Mouse (Mus musculus) urinary bladder, postnatal 36 days (tissue): ENCODE results near the gene Ptpn23.
"Not testable (repeated sequence)": the region's sequence is repeated elsewhere in the genome, so short reads cannot be mapped to it uniquely, and the experiment has no call there.

Source experiments
- DNase-seq, 2 experiments: peaks; one replicate each; pipeline ENCODE4 v3.0.0; 2022; ENCODE audit warnings: low spot score in 2 of 2, mixed read lengths in 1 of 2

Ptpn23 gene

DNA sequence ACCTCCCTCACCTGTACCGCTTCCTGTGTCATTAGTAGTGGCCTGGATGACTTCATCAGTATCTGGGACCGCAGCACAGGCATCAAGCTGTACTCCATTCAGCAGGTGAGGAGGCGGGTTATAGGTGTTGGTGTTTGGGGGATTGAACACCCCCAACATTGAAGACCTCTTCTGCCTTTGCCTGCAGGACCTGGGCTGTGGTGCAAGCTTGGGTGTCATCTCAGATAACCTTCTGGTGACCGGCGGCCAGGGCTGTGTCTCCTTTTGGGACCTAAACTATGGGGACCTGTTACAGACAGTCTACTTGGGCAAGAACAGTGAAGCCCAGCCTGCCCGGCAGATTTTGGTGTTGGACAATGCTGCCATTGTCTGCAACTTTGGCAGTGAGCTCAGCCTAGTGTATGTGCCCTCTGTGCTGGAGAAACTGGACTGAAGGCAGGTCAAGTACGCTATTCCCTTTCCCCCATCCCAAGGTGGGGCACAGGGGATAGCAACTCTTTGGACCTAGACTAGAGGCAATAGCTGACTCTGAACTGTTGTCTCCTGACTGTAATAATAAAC lies 23.6 kb downstream of the Ptpn23 start:
- DNase-seq: no peak

- DNase-seq: no peak
Observed at GRCm38 (mm10) chr9:110381292-110381691, 26.7 kb downstream of the Ptpn23 start.

DNA sequence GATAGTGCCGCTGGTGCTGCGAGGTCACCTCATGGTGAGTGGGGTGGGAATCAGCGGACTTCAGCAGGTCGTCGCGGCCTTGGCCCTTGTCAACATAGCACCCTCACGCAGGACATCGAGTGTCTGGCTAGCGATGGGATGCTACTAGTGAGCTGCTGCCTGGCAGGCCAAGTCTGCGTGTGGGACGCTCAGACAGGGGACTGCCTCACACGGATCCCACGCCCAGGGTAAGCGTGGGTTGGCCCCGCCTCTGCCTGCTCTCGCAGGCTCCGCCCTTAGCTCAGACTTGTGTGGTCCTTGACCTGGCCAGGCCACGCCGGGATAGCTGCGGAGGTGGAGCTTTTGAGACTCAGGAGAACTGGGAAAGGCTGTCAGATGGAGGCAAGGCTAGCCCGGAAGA lies 27.4 kb downstream of the Ptpn23 start:
- DNase-seq: no peak

- DNase-seq: no peak
Observed at GRCm38 (mm10) chr9:110379361-110379760, 28.7 kb downstream of the Ptpn23 start.

- not testable (repeated sequence) for DNase-seq
Observed at GRCm38 (mm10) chr9:110377655-110378054, 30.4 kb downstream of the Ptpn23 start.

DNA sequence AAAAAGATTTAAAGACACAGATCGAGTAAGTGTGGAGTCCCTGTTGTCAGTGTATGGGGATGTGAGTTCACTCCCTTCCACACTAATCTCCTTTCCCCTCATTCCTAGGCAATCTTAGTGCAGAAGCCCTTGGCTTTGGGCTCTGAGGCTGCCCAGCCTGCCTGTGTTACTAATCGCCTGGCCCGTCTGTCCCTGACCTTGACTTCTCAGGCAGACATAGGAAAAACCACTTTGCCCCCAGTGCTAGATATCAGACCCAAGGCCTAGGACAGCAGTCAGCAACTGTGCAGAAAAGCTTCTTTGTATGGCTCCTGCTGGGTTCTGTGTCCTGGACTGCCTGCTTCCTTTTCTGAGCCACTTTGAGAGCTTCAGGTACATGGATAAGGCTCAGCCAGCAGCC lies 32.3 kb downstream of the Ptpn23 start:
- DNase-seq: no peak

DNA sequence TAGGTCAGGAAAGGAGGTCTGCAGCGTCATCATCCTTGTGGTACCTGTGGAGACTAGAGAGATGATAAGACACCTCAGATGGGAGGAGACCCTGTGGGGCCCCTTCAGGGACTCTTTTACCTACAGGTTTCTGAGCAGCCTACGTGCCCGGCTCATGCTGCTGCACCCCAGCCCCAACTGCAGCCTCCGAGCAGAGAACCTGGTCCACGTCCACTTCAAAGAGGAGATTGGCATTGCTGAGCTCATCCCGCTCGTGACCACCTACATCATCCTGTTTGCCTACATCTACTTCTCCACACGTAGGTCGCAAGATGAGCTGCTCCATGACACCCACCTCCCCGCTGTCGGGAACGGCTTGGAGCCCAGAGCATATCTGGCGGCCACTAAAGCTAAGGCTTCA lies 34.1 kb downstream of the Ptpn23 start:
- DNase-seq: no peak

GRCm38 (mm10) chr9:110369860-110370259 lies 38.2 kb downstream of the Ptpn23 start:
- DNase-seq: no peak

- no peak for DNase-seq
Observed at GRCm38 (mm10) chr9:110366746-110367145, 41.3 kb downstream of the Ptpn23 start.

DNA sequence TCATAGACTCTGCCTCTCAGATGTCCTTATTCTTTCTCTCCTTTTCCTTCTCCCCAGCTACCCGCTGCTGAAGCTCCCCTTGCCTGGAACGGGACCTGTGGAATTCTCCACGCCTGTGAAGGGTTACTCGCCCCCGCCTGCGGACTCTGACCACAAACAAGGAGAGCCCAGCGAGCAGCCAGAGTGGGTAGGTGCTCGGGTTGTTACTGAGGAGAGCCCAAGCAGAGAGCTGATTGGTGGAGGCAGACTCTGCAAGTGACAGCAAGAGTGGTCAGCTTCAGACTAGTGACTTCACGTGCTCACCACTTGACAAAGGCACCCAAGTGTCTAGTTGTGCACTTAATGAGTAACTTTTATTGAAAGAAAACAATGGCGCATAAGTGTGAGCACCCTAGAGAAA lies 45.7 kb downstream of the Ptpn23 start:
- no peak for DNase-seq

DNA sequence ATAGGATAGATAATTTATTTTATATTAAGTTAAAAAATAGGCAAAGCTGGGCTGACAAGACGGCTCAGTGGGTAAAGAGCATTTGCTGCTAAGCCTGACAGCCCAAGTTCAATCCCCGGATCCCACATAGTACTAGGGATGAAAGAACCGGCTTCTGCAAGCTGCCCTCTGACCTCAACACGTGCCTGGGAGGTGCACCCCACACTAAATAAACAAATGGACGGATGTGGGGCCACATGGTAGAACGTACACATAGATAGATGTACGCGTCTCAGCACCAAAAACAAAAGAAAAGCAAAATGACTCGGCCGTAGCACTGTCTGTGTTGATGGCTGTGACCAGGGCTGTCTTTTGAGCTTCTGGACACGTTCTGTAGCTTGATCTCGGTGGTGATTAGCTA lies 46.7 kb downstream of the Ptpn23 start:
- no peak for DNase-seq

GRCm38 (mm10) chr9:110358341-110358740 lies 49.7 kb downstream of the Ptpn23 start:
- DNase-seq: no peak

DNA sequence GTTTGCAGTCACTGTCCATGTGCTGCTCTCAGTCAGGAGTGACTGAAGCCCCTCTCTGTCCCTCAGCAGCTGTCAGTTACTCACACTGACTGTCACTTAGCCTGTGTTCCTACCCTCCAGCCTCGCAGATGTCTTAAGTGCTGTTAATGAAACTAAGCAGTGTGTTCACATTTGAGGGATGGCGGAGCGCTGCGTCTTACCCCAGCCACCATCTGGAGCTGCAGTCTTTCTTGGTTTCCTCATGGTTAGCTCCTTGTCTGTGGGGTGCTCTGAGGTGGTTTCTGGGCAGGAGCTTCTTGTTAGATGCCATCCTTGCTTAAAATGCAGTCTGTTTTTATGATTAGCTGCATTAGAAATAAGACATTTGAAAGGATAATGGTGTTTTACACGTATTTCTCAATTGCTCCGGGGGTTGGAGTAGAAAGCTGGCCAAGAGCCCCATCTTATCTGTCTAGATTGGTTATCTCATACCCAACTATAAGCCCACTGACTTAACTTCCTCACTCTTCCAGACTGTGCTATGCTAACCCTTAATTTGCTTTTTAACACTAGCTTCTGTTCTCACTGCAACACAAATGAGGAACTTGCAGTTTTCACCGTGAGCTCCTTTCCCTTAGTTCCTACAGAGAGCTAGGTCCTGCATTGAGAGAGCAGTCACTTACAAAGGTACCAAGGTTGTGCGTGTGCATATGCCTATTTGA lies 55.9 kb downstream of the Ptpn23 start:
- no peak for DNase-seq

GRCm38 (mm10) chr9:110351350-110351749 lies 56.7 kb downstream of the Ptpn23 start:
- DNase-seq: no peak

DNA sequence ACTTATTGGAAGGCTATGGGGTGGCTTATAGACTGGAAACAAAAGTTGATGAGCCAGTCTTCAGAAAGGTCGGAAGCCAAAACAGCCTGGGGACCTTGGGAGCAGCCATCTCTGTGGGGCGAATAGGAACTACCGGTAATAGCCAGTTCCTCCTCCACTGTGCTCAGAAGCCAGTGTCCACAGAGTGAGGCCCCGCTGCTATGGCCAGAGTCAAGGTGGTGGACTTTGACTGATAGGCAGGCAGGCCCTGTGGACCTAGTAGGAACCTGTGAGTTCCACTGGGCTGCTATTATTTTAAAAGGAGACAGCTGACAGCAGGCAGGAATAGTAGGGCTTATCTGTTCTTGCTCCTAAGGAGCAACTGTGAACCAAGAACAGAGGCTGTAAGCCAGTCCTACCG lies 57.4 kb downstream of the Ptpn23 start:
- no peak for DNase-seq

GRCm38 (mm10) chr9:110350188-110350587 lies 57.8 kb downstream of the Ptpn23 start:
- DNase-seq: no peak

DNA sequence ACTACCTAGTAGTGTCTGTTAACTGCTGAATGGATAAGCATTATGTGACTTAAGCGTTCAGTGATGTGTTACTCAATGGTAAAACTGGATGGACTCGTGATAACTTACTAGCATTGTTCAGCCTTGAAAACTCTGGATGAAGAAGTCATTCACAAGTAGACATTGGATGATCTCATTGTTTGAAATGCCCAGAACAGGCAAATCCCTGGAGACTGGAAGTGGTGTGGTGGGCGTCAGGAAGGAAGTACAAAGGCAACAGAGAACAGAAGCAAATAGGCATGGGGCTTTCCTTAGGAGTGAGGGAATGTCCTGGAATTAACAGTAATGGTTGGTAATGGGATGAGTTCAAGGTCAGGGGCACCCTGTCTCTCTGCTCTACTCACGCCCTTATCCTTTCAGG lies 59.1 kb downstream of the Ptpn23 start:
- DNase-seq: no peak

- no peak for DNase-seq
Observed at GRCm38 (mm10) chr9:110345057-110345739, 62.8 kb downstream of the Ptpn23 start.

DNA sequence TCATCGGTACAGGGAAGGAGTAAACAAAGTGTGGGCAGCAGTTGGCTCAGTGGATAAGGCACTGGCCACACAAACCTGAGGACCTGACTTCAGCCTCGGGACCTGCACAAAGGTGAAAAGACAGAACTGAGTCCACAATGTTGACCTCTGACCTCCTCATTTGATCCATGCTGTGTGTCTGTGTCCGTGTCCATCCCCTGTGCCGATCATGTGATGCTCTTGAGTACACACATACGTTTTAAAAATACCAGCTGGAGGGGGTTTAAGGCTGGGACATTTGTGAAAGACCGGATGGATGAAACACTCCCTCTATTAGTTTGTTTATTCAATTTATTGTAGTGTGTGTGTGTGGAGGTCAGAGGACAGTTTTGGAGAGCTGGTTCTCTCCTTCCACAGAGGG lies 64.2 kb downstream of the Ptpn23 start:
- no peak for DNase-seq

DNA sequence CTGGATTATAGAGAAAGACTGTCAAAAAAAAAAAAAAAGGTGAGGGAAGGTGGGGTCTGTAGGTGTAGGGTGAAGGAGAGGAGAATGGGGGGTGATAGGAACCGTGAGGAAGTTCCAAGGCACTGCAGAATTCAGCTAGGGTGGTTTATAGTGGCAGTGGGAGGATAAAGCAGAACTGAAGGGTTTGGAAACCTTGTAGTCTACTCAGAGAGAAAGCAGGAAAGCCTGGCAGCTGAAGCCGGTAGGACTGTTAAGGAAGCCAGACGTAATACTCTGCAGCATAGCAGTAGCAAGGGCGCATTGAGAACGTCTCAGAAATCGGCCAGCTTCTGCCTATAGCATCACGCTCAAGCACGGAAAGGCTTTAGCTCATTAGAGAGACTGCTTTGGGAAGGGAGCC lies 66.0 kb downstream of the Ptpn23 start:
- DNase-seq: no peak

- DNase-seq: no peak
Observed at GRCm38 (mm10) chr9:110340037-110340750, 67.8 kb downstream of the Ptpn23 start.
